Mouse (Mus musculus): ENCODE results near the gene Aldh16a1. TPM values are rescaled to one million over a fixed set of nuclear protein-coding genes. Genes with fewer than 3 reads are reported as not detected.

Gene Aldh16a1
- polyA plus RNA-seq, 2 experiments: 17.9 to 23.1 TPM

DNA sequence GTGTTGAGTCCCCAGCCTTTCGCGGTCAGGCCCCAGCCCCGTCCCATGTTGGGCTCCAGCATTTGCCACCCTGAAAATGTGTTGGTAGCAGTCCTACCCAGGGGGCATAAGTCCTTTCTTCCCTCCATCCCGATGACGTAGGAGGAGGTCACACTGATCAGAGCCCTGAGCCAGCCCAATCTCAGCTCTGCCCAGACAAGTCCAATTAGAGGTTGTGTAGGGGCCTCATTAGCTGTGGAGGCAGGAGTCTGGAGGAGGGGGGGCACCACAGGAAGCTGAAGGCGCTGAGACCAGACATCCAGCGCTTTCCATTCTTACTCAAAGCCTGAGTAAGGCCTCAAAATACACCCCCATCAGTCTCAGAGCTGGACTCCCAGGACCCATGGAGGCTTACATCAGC, 31.5 kb upstream of the Aldh16a1 start:
- no peak overlapping the region for H3K9ac ChIP-seq (replicated peaks)
- TF ChIP-seq CTCF (IDR thresholded peaks at IDR 0.05; ENCODE audit: low read depth) (no peak), EP300 (IDR thresholded peaks at IDR 0.05; ENCODE audit: low read depth) (no peak)
- no peak for DNase-seq (ENCODE audit: low read depth in 3 of 3, low spot score in 3 of 3)
- no peak overlapping the region for H3K4me3 ChIP-seq (ENCODE audit: insufficient read depth in 1 of 2, low read depth in 2 of 2, low read length in 2 of 2)
- no peaks in the 10 kb centered on the region; a peak in 1 of 4 replicates for H3K4me1 ChIP-seq (replicated peaks; ENCODE audit: control insufficient read depth in 2 of 2, insufficient read depth in 2 of 2, low read length in 1 of 2)
- H3K27me3 ChIP-seq (ENCODE audit: control insufficient read depth, insufficient read depth, low read length): peaks cover 38% of the 10 kb centered on the region
- no peak overlapping the region for H3K27ac ChIP-seq
- H3K36me3 ChIP-seq (replicated peaks; ENCODE audit: control insufficient read depth, insufficient read depth, low read depth): no peaks in the 10 kb centered on the region
- no peak overlapping the region for H3K4me2 ChIP-seq (ENCODE audit: low read depth)
- no peaks in the 10 kb centered on the region for H3K9me3 ChIP-seq (ENCODE audit: control insufficient read depth, low read length)
- 53% methylated on average over 7 of the region's 7 CpGs for WGBS (ENCODE audit: insufficient replicate concordance)
- ATAC-seq (ENCODE audit: insufficient read depth): no peak

DNA sequence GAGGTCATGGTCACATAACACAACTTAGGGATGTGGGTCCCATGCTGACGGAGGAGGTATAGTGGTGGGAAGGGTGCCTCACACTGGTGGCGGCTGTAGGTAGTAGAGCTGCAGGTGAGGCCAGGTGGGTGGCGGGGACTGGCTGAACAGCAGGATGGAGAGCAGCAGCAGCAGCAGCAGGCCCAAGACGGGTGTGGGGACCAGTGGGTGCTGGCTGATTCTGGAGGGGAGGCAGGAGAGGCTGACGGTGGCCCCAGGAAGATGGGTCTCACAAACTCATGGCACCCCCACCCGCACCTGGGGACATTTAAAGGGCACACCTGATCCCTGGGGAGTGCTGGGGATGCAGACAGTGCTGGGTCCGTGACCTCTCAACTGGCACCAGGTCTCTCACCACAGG, 29.3 kb upstream of the Aldh16a1 start:
- WGBS (ENCODE audit: insufficient replicate concordance): 46% methylated on average over 7 of the region's 7 CpGs
- Histone ChIP-seq H3K27ac (no peak overlapping the region), H3K27me3 (ENCODE audit: control insufficient read depth, insufficient read depth, low read length) (peaks cover 60% of the 10 kb centered on the region), H3K4me1 (replicated peaks; ENCODE audit: control insufficient read depth in 2 of 2, insufficient read depth in 2 of 2, low read length in 1 of 2) (no peaks in the 10 kb centered on the region; a peak in 1 of 4 replicates), H3K4me2 (ENCODE audit: low read depth) (no peak overlapping the region), H3K4me3 (ENCODE audit: insufficient read depth in 1 of 2, low read depth in 2 of 2, low read length in 2 of 2) (no peak overlapping the region), H3K9ac (replicated peaks) (no peak overlapping the region), H3K36me3 (replicated peaks; ENCODE audit: control insufficient read depth, insufficient read depth, low read depth) (no peaks in the 10 kb centered on the region), H3K9me3 (ENCODE audit: control insufficient read depth, low read length) (no peaks in the 10 kb centered on the region)
- TF ChIP-seq EP300 (IDR thresholded peaks at IDR 0.05; ENCODE audit: low read depth): no peak
- no peak for TF ChIP-seq CTCF (IDR thresholded peaks at IDR 0.05; ENCODE audit: low read depth)
- no peak for DNase-seq (ENCODE audit: low read depth in 3 of 3, low spot score in 3 of 3)
- ATAC-seq (ENCODE audit: insufficient read depth): no peak

DNA sequence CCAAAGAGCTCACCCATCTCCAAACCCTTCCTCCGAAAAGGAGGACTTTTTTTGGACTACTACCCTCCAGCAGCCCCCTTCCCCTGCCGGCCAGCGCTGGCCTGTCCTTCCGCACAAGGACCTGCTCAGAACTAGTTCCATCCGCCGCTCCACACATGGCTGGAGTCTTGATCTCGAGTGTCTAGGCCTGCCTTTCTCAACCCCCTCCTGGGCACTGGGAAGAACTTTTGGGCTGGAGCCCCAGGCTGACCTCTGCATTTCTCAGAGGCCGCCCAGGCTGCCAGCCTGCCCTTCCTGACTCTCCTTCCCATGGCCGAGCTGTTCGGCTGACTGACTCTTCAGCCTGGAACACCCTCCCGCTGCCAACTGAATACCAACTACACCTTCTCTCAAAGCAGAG, 28.2 kb upstream of the Aldh16a1 start:
- WGBS (ENCODE audit: insufficient replicate concordance): 15% methylated on average over 11 of the region's 11 CpGs
- H3K4me2 ChIP-seq (ENCODE audit: low read depth): peak overlapping the region; percentile 51
- H3K36me3 ChIP-seq (replicated peaks; ENCODE audit: control insufficient read depth, insufficient read depth, low read depth): no peaks in the 10 kb centered on the region
- no peaks in the 10 kb centered on the region for H3K9me3 ChIP-seq (ENCODE audit: control insufficient read depth, low read length)
- H3K27ac ChIP-seq: no peak overlapping the region
- no peaks in the 10 kb centered on the region; a peak in 1 of 4 replicates for H3K4me1 ChIP-seq (replicated peaks; ENCODE audit: control insufficient read depth in 2 of 2, insufficient read depth in 2 of 2, low read length in 1 of 2)
- H3K27me3 ChIP-seq (ENCODE audit: control insufficient read depth, insufficient read depth, low read length): peaks cover 71% of the 10 kb centered on the region
- H3K4me3 ChIP-seq (ENCODE audit: insufficient read depth in 1 of 2, low read depth in 2 of 2, low read length in 2 of 2): no peak overlapping the region
- TF ChIP-seq CTCF (IDR thresholded peaks at IDR 0.05; ENCODE audit: low read depth) (no peak), EP300 (IDR thresholded peaks at IDR 0.05; ENCODE audit: low read depth) (no peak)
- ATAC-seq (ENCODE audit: insufficient read depth): no peak; the same call in 1 of the 2 replicates
- no peak overlapping the region for H3K9ac ChIP-seq (replicated peaks)
- no peak for DNase-seq (ENCODE audit: low read depth in 3 of 3, low spot score in 3 of 3)

DNA sequence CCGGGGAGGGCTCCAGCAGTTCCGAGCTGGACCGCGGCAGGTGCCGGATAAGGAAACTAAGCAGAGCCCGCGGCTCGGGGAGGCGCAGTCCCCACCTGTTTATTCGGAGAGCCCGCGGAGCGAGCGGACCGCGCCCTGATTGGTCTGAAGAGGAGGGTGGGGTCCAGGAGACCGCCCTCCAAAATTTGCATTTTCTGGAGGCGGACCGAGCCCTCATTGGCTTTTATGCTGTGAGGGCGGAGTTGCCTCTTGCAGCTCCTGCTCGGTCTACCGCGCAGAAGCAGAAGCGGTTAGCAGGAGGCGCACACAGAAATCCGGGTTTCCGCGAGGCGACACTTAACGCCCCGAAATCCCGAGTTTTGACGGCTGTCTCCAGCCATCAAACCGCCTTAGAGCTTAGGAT, 27.8 kb upstream of the Aldh16a1 start:
- WGBS (ENCODE audit: insufficient replicate concordance): under 1% methylated on average over 34 of the region's 34 CpGs
- Histone ChIP-seq H3K36me3 (replicated peaks; ENCODE audit: control insufficient read depth, insufficient read depth, low read depth) (no peaks in the 10 kb centered on the region), H3K9ac (replicated peaks) (no peak overlapping the region), H3K4me2 (ENCODE audit: low read depth) (peak overlapping the region; percentile 51), H3K9me3 (ENCODE audit: control insufficient read depth, low read length) (no peaks in the 10 kb centered on the region), H3K4me3 (ENCODE audit: insufficient read depth in 1 of 2, low read depth in 2 of 2, low read length in 2 of 2) (peak overlapping the region; percentile 4 to 21; a peak in 3 of 4 replicates), H3K27ac (no peak overlapping the region), H3K27me3 (ENCODE audit: control insufficient read depth, insufficient read depth, low read length) (peaks cover 75% of the 10 kb centered on the region), H3K4me1 (replicated peaks; ENCODE audit: control insufficient read depth in 2 of 2, insufficient read depth in 2 of 2, low read length in 1 of 2) (no peaks in the 10 kb centered on the region; a peak in 1 of 4 replicates)
- peak; percentile 83 to 89 (median 86) for DNase-seq (ENCODE audit: low read depth in 3 of 3, low spot score in 3 of 3)
- peak; percentile 88 for ATAC-seq (ENCODE audit: insufficient read depth)
- TF ChIP-seq CTCF (IDR thresholded peaks at IDR 0.05; ENCODE audit: low read depth) (no peak), EP300 (IDR thresholded peaks at IDR 0.05; ENCODE audit: low read depth) (no peak)

DNA sequence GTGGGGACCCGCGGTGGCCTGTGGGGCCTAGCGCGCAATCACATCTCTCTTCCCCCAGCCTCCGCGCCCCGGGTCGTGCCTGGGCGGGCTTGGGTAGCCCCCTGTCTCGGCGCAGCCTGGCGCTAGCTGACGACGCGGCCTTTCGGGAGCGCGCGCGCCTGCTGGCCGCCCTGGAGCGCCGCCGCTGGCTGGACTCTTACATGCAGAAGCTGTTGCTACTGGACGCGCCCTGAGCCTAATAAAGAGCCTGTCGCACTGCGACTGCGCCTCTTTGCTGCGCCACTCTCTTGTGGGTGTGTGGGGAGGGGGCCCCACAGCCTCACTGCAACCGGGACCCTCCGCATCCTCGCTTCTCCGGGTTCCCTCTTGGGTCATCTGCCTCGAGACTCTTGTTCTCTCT, 27.2 kb upstream of the Aldh16a1 start:
- DNase-seq (ENCODE audit: low read depth in 3 of 3, low spot score in 3 of 3) (peak in 1 of 3 experiments; percentile 19), ATAC-seq (ENCODE audit: insufficient read depth) (no peak)
- Histone ChIP-seq H3K27ac (no peak overlapping the region), H3K4me2 (ENCODE audit: low read depth) (peak overlapping the region; percentile 51), H3K4me1 (replicated peaks; ENCODE audit: control insufficient read depth in 2 of 2, insufficient read depth in 2 of 2, low read length in 1 of 2) (no peaks in the 10 kb centered on the region; a peak in 1 of 4 replicates), H3K27me3 (ENCODE audit: control insufficient read depth, insufficient read depth, low read length) (peaks cover 79% of the 10 kb centered on the region), H3K9ac (replicated peaks) (no peak overlapping the region), H3K36me3 (replicated peaks; ENCODE audit: control insufficient read depth, insufficient read depth, low read depth) (no peaks in the 10 kb centered on the region), H3K4me3 (ENCODE audit: insufficient read depth in 1 of 2, low read depth in 2 of 2, low read length in 2 of 2) (peak overlapping the region in 1 of 2 experiments; percentile 9; a peak in 2 of 4 replicates), H3K9me3 (ENCODE audit: control insufficient read depth, low read length) (no peaks in the 10 kb centered on the region)
- whole genome bisulfite sequencing (ENCODE audit: insufficient replicate concordance): 5% methylated on average over 35 of the region's 35 CpGs
- TF ChIP-seq EP300 (IDR thresholded peaks at IDR 0.05; ENCODE audit: low read depth): no peak
- no peak for TF ChIP-seq CTCF (IDR thresholded peaks at IDR 0.05; ENCODE audit: low read depth)
